Mouse (Mus musculus) heart, postnatal 14 days (tissue): Measurements from ENCODE around the gene Alg5. TPM values are rescaled to one million over a fixed set of nuclear protein-coding genes. Genes with fewer than 3 reads are reported as not detected.

Experiments
- DNase-seq, 2 experiments: peaks; one replicate each; pipeline ENCODE4 v3.0.0; 2021 to 2022
- intact Hi-C: fragments of 180-260 bp; cut with DNase I; formaldehyde crosslinking; loops from one replicate; pipeline ENCODE4 v1.15.1; 2025
- total RNA-seq, 2 experiments: library from RNA; stranded (reverse); gene quantifications; 2 replicates each; pipeline ENCODE4 v1.2.3; 2021

Gene Alg5
- total RNA-seq, 2 experiments from 2014 or later = 11.9 to 12.0 TPM

- intact Hi-C loops = no loop called here
- DNase-seq = no peak
Measured at GRCm38 (mm10) chr3:54773613-54774012, 38.3 kb downstream of the Alg5 start.

DNA sequence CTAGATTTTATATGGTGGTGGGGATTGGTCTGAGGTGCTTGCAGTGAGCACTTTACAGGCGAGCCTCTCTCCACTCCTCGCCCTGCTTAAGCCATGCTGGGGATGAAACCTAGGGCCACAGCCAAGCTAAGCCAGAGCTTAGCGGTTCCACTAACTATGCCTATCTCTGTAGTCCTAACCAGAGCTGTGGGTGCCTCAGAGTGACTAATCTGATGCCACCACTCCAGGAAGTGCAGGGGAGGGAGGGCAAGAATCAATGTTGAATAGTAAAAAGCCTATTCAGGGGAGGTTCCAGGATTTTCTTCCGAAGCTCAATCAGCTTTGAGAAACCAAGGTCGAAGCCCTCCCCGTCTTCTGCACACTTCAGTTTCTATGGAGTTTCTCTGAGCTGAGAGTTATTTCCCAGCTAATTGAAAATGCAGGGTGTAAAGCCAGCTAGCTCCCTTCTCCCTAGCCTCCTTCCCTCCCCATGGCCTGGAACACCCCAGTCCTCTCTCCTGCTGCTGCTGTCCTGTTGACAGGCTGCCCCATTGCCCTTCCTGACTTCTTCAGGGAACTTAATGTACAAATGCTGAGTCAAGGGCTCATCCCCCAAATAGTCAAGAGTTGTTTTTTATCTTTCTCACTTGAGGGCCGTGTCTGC lies 40.8 kb downstream of the Alg5 start:
- no peak for DNase-seq
- intact Hi-C loops = no loop called here

GRCm38 (mm10) chr3:54790601-54791000 lies 55.3 kb downstream of the Alg5 start:
- intact Hi-C loops = no loop called here
- no peak for DNase-seq

DNA sequence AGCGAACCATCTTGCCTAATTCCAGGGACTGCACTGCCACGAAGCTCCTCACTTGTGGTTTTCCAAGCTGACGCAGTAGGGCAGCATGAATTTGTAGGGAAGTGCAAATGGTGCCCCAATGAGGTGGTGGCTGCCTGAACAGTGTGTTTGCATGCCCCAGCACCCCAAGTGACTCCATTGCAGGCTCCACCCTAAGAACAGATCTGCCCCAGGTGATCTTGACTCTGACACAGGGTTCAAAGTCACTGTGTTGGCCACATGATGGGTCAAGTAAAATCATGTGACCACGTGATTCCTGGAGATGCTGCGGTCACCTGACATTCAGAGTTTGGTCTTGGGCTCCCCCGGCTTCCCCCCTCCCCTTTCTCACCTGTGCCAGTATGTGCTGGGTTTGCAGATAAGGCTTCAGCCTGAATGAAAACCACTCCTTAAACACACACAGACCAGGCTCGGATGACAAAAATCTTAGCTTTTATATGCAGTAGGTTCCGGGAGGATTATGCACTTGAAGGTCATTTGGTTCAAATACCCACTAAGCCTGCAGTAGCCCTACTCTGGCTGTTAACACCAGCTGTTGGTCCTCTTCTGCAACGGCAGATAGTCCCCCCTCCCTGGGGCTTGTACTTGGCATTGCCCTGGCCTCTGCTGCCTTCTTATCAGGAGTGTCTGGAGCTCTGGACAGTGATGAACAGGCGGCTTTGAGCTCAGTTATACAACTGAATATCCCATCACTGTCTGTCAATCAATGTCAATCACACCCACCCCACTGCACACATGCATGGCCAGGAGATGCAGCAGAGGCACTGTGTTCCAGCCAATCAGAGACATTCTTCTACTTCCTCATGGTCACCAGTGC lies 56.7 kb downstream of the Alg5 start:
- no peak for DNase-seq
- intact Hi-C loops = no loop called here

GRCm38 (mm10) chr3:54793762-54794161 lies 58.4 kb downstream of the Alg5 start:
- DNase-seq = no peak
- intact Hi-C loops = no loop called here

GRCm38 (mm10) chr3:54795379-54795778 lies 60.0 kb downstream of the Alg5 start:
- no peak for DNase-seq
- intact Hi-C loops = no loop called here

- peak in 1 of 2 experiments; percentile 22 for DNase-seq
- intact Hi-C loops = no loop called here
Measured at GRCm38 (mm10) chr3:54795806-54796205, 60.5 kb downstream of the Alg5 start.

- intact Hi-C loops = no loop called here
- DNase-seq = peak; percentile 37 to 62
Measured at GRCm38 (mm10) chr3:54797211-54797610, 61.9 kb downstream of the Alg5 start.

Other genes starting within 250 kb of the Alg5 start
- 10 to 100 TPM; 28.3 to 29.9 TPM for gene Supt20, start 42.7 kb upstream of the Alg5 start, total RNA-seq
- not detected for gene Gm21958, start 21.2 kb upstream of the Alg5 start, total RNA-seq
- gene Exosc8, start 146 bp upstream of the Alg5 start, total RNA-seq = 10 to 100 TPM; 17.3 to 22.3 TPM
- 1 to 10 TPM; 1.2 to 2.2 TPM for gene Smad9, start 20.0 kb downstream of the Alg5 start, total RNA-seq
- gene Rfxap, start 72.3 kb downstream of the Alg5 start, total RNA-seq = 10 to 100 TPM; 21.8 to 23.4 TPM
- under 1 TPM; 0.12 to 0.19 TPM for gene Sertm1, start 180.3 kb downstream of the Alg5 start, total RNA-seq